Mouse (Mus musculus): Measurements from ENCODE around the gene Insl3.
"Not testable (repeated sequence)": the region's sequence is repeated elsewhere in the genome, so short reads cannot be mapped to it uniquely, and the experiment has no call there.

Gene Insl3

DNA sequence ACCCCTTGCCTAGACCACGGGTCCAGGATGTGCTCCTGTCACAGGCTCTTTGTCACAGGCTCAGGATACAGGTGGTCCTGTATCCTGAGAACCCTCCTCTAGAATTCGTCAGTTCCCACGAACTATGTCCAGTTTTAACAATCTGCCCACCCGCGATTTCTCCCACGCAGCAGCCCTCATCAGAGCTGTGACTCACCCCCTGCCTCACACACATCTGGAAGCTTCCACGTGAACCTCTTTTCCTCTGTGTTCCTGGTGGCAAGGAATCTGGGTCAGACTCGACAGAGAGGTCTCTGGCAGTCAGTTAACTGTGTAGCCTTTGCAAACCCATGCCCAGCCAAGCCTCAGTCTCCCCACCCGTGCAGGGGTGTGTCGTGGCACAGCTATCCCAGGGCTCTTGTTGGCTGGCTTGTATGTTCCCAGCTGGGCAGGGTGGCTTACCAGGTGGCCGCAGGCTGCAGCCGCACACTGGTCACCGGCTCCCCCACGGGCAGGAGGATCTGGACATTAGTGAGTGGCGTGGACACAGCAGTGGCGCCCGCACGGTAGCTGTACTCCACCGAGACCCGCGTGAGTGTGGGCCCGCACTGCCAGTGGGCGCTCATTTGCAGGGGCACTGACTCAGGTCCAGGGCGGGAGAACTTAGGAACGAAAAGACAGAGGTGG lies 20.3 kb downstream of the Insl3 start:
- no peak for DNase-seq (ENCODE audit: extremely low spot score)

DNA sequence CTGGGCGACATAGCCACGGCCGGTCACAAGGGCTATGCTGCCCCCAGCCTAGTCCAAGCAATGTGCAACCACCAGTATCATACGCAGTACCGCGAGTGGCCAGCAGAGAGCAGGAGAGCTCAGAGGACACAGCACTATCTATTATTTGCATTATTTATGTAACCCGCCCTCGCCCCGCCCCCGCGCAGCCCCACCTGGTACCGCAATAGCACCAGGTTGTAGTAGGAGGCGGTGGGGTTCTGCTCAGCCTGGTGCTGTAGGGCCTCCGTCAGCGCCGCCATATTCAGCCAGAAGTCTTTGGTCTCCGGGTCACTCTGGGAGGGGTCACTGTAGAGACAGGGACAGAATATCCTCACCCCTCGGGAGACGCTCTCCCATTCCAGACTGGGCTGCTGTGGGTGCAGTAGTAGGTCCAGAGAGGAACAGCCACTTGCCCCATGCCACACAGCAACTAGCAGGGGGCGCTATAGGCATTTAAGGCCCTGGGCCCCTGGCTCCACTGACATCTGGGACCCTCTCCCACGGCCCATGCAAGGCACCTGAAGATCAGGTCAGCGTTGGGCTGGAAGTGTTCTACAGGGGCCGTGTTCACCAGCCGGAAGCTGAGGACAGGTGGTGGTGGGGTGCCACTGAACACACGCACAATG lies 20.9 kb downstream of the Insl3 start:
- DNase-seq (ENCODE audit: extremely low spot score), result peak; percentile 88

DNA sequence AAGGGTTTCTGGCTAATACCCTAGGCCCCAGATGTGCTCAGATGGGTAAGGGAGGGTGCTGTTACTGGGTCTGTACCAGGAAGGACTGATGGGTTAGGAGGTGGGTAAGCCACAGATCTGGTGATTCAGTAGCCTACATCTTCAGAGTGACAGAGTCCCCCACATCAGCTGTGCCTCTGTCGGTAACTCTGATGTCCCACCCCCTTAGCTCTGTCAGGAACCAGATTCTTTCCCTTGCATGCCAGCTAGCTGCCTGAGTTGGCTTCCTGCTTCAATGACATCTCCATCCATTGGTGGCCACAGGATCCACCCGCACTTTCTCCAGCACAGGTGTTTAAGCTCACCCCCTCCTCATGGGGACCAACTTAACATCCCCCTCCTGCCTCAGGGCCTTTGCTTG lies 22.6 kb downstream of the Insl3 start:
- no peak for DNase-seq (ENCODE audit: extremely low spot score)

DNA sequence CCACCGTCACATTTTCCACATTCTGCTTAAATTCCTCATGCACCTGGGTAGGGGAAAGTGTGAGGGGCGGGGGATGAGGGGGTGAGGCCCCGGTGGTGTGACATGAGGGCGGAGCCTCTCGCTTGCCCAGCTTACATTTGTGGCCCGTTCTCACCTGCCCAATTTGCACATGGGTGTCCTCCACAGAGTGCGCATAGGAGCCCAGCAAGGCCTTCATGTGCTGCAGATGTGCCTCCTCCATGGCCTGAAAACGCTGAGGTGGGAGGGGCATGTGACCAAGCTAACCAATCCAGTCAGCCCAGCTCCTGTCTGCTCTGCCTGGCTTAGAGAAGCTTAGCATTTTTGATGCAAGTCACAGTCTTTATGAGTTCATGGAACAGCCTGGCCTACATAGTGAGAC lies 26.5 kb downstream of the Insl3 start:
- no peak for DNase-seq (ENCODE audit: extremely low spot score)

DNA sequence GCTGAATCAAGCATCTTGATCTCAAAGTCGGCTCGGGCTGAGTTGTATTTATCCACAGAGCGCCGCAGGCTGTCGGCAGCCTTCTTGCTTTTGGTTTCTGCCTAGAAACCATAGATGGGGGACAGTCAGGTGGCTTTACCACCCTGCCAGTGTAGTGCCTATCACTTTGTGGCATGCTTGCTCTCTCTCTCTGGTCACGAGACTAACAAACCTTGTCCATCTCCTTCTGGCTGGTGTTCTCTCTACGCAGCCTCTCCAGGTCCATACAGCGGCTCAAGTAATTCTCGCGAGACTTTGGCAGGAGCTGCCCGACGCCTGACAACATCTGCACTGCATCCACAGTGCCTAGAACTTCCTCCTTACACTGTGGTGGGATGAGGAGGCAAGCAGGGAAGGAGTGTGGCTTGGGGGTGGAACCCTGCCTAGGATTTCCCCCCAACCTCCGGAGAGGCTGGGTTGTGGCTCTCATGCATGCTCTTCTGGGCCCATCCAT lies 27.6 kb downstream of the Insl3 start:
- no peak for DNase-seq (ENCODE audit: extremely low spot score)

DNA sequence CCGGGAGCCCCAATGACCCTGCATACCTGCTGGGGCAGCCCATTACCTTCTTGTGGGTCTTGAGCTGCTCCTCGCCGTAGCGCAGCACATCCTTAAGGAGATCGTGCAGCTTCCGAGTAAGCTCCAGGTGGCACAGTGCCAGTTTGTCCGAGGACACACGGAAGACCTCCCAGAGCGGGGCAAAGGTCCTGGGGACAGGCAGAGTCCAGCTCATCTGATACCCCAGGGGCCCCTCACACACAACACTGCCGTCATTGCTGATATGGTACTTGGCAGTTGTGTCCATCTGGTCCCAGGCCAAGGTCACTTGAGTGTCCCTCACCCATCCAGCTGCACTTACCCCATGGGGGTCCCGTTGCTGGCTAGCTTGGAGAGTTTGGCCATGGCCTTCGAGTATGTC lies 28.1 kb downstream of the Insl3 start:
- no peak for DNase-seq (ENCODE audit: extremely low spot score)

DNA sequence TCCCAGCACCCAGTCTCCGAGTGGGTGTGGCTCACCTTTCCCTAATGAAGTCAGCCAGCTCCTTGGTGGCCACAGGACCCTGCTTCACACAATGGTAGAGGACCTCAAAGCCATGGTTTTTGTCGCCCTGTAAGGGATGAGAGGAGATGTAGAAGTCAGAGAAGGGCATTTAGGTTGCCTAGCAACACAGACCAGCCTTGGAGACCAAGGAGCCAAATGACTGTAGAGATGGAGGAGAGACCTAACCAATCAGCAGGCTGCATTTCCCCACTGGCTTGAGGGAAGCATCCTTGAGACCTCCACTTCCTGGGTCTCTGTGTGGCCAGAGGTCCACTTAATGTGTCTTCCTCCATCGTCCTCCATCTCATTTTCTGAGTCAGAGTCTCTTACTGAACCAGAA lies 29.2 kb downstream of the Insl3 start:
- DNase-seq (ENCODE audit: extremely low spot score), result no peak

DNA sequence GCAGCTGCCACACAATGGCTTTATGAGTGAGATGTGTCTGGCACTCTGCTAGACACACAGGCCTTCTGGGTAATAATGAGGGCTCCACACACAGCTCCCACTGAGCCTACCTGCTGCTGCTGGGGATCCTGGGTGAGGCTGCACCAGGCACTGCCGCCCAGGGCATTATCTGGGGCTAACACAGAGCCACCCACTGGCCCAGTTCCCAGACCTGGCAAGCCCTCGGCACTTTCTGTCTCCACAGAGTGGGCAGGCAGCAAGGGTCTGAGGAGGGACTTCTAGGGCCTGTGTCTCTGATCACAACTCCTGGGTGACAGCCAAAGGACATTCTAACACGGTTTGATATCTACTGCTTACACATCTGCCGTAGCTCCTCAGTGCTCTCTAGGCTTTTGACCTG lies 30.2 kb downstream of the Insl3 start:
- no peak for DNase-seq (ENCODE audit: extremely low spot score)

DNA sequence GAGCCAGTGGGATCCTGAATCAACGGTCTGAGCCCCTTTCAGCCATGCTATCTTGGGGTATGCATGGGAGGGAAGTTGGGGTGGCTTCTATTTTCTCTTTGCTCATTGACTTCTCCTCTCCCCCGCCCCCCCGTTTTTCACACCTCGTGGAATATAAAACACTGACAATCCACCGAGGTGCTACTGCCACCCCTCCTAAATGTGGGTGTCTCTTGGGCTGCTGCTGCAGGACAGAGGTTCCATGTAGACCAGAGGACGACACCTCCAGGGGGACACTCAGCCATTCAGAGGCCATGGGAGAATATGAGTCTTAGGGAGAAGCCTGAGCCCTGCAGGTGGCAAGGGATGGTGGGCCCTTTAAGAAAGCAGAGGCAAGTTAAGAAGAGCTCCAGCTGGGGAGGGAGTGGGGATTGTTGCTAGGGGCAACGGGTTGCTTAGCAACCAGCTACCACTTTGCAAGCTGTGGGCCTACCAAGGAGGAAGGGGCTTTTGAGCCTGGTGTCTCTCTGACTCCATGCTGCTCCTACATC lies 31.0 kb downstream of the Insl3 start:
- peak; percentile 73 for DNase-seq (ENCODE audit: extremely low spot score)

DNA sequence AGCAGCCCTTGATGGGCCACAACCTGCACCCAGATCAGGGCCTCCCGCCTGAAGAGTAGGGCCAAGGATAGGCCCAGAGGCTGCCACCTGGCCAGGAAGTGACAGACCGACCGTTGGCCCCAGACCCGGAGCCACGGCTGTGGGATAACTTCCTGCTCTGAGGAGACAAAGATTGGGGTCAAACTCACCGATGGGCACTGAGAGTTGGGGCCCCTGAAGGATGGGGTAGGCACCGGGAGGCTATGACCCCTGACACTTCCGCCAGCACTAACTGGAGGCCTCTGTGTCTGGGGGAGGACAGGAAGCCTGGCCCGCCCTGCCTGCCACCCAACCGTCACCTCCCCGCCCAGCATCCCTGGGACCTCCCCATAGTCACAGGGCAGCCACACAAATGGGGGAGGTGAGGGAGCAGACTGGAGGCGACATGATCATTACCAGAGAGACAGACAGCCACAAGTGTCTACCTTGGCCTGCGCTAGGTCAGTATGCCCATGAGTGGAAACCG lies 34.1 kb downstream of the Insl3 start:
- no peak for DNase-seq (ENCODE audit: extremely low spot score)

DNA sequence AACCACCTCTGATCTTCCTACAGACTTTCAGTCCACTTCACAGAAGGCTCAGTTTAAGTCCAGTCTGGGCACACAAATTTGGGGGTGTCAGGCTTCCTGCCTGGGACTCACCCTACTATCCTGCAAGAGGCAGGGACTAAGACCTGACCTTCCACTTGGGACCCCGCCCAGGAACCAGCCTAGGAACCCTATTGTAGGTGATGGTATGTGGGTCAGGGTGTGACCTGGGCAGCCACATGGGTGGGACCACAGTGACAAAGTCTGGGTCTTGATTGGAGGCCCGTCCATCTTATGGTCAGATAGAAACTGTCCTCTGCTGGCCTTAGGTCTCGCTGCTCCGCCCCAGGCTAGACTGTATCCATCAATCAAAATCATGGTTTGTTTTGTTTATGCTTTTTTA lies 35.4 kb downstream of the Insl3 start:
- no peak for DNase-seq (ENCODE audit: extremely low spot score)

DNA sequence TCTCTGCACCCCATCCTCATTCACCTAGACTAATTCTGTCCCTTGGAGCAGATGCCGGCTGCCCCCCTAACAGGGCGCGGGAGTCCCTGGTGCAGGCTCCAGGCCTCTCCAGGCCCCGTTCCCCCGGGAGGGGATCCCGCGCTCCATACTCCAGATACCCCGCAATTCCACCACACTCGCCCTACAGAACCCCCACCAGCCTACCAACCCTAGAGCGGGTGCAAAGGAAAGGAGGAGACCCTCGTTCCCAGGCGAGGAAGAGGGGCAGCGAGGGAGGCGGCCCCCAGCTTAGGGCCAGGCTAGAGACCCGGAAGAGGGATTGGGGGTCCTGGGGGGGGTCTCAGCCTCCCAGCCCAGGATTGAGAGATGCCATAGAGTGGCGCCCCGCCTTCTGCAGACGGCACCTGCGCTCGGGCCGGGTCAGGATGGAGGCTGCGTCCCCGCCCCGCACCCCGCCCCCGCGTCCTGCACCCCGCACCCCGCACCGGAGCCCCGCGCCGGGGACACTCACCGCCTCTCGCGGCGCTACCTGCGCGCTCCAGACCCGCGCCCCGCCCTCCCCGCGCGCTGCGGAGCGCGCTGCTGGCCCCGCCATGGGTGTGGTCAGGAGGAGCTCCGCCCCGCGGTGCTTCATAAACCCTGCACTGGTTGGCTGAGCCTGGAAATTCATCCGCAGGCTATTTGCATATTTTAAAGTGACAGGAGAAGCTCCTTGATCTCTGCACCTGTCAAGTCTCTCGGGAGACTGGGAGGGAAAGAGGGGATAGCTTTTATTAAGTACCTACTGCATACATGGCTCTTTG lies 36.3 kb downstream of the Insl3 start, which contains the start of gene Fcho1:
Gene Fcho1 (minus strand): TSS at position 595 of the 803 bp plus-strand sequence.
- peak; percentile 74 for DNase-seq (ENCODE audit: extremely low spot score)

DNA sequence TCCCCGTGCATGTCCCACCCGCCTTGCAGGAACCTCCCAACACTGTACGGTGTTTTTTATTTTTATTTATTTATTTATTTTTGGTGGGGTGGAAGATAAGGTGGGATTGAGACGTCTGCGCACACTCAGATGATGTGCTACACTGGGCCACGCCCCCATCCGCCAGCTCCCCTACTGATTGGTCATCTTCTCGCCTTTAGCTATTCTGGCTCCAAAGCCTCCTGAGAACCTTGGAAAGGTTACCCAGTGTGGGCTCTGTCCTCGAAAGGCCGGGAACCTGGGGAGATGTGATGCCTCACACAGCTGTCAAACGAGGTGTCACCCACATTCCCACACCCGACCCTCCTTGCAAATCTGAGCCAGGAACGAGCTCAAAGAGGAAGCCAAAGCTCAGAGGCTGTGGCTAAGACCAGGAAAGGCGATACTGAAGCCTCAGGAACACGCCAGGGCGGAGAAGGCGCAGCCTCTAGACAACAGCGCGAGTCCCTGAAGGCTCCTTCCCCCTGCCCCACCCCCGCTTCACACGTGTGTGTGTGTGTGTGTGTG lies 39.3 kb downstream of the Insl3 start:
- peak; percentile 54 for DNase-seq (ENCODE audit: extremely low spot score)

DNA sequence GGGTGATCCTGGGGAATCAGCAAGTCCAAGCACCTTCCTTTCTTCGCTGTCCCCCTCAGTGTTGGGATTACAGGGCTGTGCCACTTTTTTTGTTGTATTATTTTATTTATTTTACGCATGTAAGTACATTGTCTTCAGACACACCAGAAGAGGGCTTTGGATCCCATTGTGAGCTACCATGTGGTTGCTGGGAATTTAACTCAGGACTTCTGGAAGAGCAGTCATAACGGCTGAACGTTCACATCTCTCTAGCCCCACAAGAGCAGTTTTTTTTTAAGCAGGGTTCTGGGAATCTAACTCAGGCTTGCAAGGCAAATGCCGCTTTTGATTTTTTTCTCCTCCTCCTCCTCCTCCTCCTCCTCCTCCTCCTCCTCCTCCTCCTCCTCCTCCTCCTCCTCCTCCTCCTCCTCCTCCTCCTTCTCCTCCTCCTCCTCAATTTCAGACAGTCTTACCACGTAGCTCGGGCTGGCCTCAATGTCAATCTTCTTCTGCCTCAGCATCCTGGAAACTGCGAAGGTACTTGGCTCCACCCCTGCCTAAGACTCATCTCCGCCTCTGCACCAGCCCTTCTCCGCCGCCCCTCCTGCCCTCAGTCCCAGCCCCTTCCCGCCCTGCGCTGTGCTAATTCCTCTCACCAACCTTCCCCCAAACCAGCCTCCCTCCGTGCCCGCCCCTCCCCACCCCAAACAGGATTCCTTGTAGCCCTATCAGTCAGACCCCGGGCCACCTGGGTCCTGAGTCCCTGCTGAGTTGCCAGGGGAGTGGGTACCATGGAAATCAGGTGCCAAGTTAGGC lies 40.0 kb downstream of the Insl3 start:
- peak; percentile 44 for DNase-seq (ENCODE audit: extremely low spot score)

DNA sequence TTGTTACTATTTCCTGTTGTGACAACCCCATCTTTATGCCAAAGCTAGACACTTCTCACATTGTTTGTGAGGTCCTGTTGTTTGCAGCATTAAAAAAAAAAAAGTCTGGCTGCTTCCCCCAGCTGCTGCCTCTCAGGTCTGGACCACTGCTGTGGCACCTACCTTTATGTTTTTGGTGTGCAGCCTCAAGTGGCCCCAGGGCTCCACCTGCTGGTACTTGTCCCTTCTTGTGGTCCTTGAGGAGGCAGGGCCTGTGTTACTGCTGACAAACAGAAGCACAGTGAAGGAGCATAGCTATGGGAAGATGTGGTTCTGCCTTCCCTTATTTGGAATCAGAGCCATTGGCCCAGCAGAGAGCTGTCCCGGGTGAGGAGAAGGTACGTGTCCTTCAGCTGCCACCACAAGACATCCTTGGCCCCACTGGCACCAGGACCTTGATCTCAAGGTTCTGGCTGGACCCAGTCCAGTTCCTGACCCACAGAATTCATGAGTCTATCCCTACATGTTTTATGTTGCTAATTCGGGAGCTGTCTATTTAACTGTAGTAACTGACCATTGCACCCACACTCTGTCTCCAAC lies 42.7 kb downstream of the Insl3 start:
- peak; percentile 29 for DNase-seq (ENCODE audit: extremely low spot score)

DNA sequence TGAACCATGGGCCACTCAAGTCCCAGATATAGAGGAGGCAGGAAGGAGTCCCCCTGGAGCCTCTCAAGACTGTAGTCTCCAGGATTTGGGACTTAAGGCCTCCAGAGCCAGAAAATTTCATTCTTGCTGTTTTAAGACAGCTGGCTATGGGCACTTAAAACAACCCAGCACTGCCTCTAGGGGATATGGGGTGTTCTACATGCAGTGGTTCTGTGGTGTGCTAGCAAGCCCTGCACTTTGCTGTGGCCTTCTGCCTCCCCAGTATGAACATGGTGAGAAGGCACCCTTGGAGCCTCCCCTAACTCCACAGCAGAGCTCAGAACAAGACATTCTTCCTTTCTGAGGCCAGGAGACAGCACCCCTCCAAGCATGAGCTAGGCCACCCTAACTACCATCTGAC lies 49.3 kb downstream of the Insl3 start:
- DNase-seq (ENCODE audit: extremely low spot score), result not testable (repeated sequence)
